Mouse (Mus musculus): ENCODE results near the gene Wwox. TPM values are rescaled to one million over a fixed set of nuclear protein-coding genes. Genes with fewer than 3 reads are reported as not detected.

Gene Wwox
- total RNA-seq, 1 experiment, result 12.5 TPM

- Histone ChIP-seq H3K27ac (ENCODE audit: insufficient read depth, low read depth, low read length, poor library complexity, severe bottlenecking) (no peak overlapping the region), H3K9ac (ENCODE audit: insufficient read depth, low read depth, low read length, poor library complexity, severe bottlenecking) (no peak overlapping the region), H3K4me1 (ENCODE audit: control insufficient read depth in 2 of 2, insufficient read depth in 2 of 2, low read length in 2 of 2, poor library complexity in 1 of 2) (no peaks in the 10 kb centered on the region), H3K9me3 (ENCODE audit: control insufficient read depth, insufficient read depth, low read depth, low read length) (no peaks in the 10 kb centered on the region), H3K4me3 (ENCODE audit: insufficient read depth in 1 of 2, low read depth in 1 of 2, low read length in 2 of 2, poor library complexity in 1 of 2, severe bottlenecking in 1 of 2) (no peak overlapping the region), H3K36me3 (ENCODE audit: control insufficient read depth, insufficient read depth, low read length, poor library complexity, severe bottlenecking) (no peaks in the 10 kb centered on the region)
- in situ Hi-C loops (cut with MboI; ENCODE audit: low sequenced_read_pairs in 2 of 2, unreplicated experiment in 2 of 2), result no loop called here
- no peak for TF ChIP-seq MAFK (IDR thresholded peaks at IDR 0.05; ENCODE audit: insufficient read depth, low read depth, low read length)
- TF ChIP-seq ZC3H11A (IDR thresholded peaks at IDR 0.05; ENCODE audit: borderline replicate concordance, low read depth, low read length), result no peak
- TF ChIP-seq CHD2 (IDR thresholded peaks at IDR 0.05; ENCODE audit: low read depth, low read length), result no peak
- TF ChIP-seq HCFC1 (IDR thresholded peaks at IDR 0.05; ENCODE audit: borderline replicate concordance, insufficient read depth, low read length), result no peak
- TF ChIP-seq ZNF384 (IDR thresholded peaks at IDR 0.05; ENCODE audit: low read depth, low read length), result no peak
- DNase-seq (ENCODE audit: low read depth, low spot score), result no peak
Measured at GRCm38 (mm10) chr8:114891252-114891651, 451.8 kb downstream of the Wwox start.

- in situ Hi-C loops (cut with MboI; ENCODE audit: low sequenced_read_pairs in 2 of 2, unreplicated experiment in 2 of 2), result no loop called here
- Histone ChIP-seq H3K36me3 (ENCODE audit: control insufficient read depth, insufficient read depth, low read length, poor library complexity, severe bottlenecking) (no peaks in the 10 kb centered on the region), H3K4me1 (ENCODE audit: control insufficient read depth in 2 of 2, insufficient read depth in 2 of 2, low read length in 2 of 2, poor library complexity in 1 of 2) (no peaks in the 10 kb centered on the region), H3K9me3 (ENCODE audit: control insufficient read depth, insufficient read depth, low read depth, low read length) (no peaks in the 10 kb centered on the region), H3K9ac (ENCODE audit: insufficient read depth, low read depth, low read length, poor library complexity, severe bottlenecking) (no peak overlapping the region), H3K4me3 (ENCODE audit: insufficient read depth in 1 of 2, low read depth in 1 of 2, low read length in 2 of 2, poor library complexity in 1 of 2, severe bottlenecking in 1 of 2) (no peak overlapping the region), H3K27ac (ENCODE audit: insufficient read depth, low read depth, low read length, poor library complexity, severe bottlenecking) (no peak overlapping the region)
- TF ChIP-seq CHD2 (IDR thresholded peaks at IDR 0.05; ENCODE audit: low read depth, low read length) (no peak), ZC3H11A (IDR thresholded peaks at IDR 0.05; ENCODE audit: borderline replicate concordance, low read depth, low read length) (no peak), HCFC1 (IDR thresholded peaks at IDR 0.05; ENCODE audit: borderline replicate concordance, insufficient read depth, low read length) (no peak), MAFK (IDR thresholded peaks at IDR 0.05; ENCODE audit: insufficient read depth, low read depth, low read length) (no peak), ZNF384 (IDR thresholded peaks at IDR 0.05; ENCODE audit: low read depth, low read length) (no peak)
- DNase-seq (ENCODE audit: low read depth, low spot score), result no peak
Measured at GRCm38 (mm10) chr8:114897432-114897831, 458.0 kb downstream of the Wwox start.

DNA sequence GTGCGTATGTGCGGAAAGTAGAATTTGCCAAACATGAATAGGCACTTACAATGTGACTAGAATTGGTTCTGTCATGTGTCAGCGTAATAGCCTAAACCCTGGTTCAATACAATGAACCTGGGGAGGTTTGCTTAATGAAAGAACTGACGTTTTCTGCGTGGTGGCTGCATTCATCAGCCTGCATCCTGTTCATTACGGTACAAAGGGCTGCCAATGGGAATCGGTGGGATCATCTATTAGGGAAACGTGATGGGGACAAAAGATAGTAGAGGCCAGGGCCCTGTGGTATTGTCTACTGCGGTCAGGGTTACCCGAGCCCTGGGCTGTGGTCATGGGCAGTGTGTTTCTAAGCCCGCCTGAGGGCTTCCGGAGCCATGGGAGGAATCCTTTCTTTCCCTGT is 459.7 kb downstream of the Wwox start:
- Histone ChIP-seq H3K9me3 (ENCODE audit: control insufficient read depth, insufficient read depth, low read depth, low read length) (no peaks in the 10 kb centered on the region), H3K36me3 (ENCODE audit: control insufficient read depth, insufficient read depth, low read length, poor library complexity, severe bottlenecking) (no peaks in the 10 kb centered on the region), H3K27ac (ENCODE audit: insufficient read depth, low read depth, low read length, poor library complexity, severe bottlenecking) (no peak overlapping the region), H3K9ac (ENCODE audit: insufficient read depth, low read depth, low read length, poor library complexity, severe bottlenecking) (no peak overlapping the region), H3K4me3 (ENCODE audit: insufficient read depth in 1 of 2, low read depth in 1 of 2, low read length in 2 of 2, poor library complexity in 1 of 2, severe bottlenecking in 1 of 2) (no peak overlapping the region), H3K4me1 (ENCODE audit: control insufficient read depth in 2 of 2, insufficient read depth in 2 of 2, low read length in 2 of 2, poor library complexity in 1 of 2) (no peaks in the 10 kb centered on the region)
- TF ChIP-seq ZC3H11A (IDR thresholded peaks at IDR 0.05; ENCODE audit: borderline replicate concordance, low read depth, low read length), result no peak
- no peak for TF ChIP-seq CHD2 (IDR thresholded peaks at IDR 0.05; ENCODE audit: low read depth, low read length)
- DNase-seq (ENCODE audit: low read depth, low spot score), result no peak
- in situ Hi-C loops (cut with MboI; ENCODE audit: low sequenced_read_pairs in 2 of 2, unreplicated experiment in 2 of 2), result no loop called here

GRCm38 (mm10) chr8:114902584-114902983 is 463.1 kb downstream of the Wwox start:
- TF ChIP-seq MAFK (IDR thresholded peaks at IDR 0.05; ENCODE audit: insufficient read depth, low read depth, low read length) (no peak), HCFC1 (IDR thresholded peaks at IDR 0.05; ENCODE audit: borderline replicate concordance, insufficient read depth, low read length) (no peak), CHD2 (IDR thresholded peaks at IDR 0.05; ENCODE audit: low read depth, low read length) (no peak), ZNF384 (IDR thresholded peaks at IDR 0.05; ENCODE audit: low read depth, low read length) (no peak), ZC3H11A (IDR thresholded peaks at IDR 0.05; ENCODE audit: borderline replicate concordance, low read depth, low read length) (no peak)
- H3K4me3 ChIP-seq (ENCODE audit: insufficient read depth in 1 of 2, low read depth in 1 of 2, low read length in 2 of 2, poor library complexity in 1 of 2, severe bottlenecking in 1 of 2), result no peak overlapping the region
- H3K9ac ChIP-seq (ENCODE audit: insufficient read depth, low read depth, low read length, poor library complexity, severe bottlenecking), result no peak overlapping the region
- H3K36me3 ChIP-seq (ENCODE audit: control insufficient read depth, insufficient read depth, low read length, poor library complexity, severe bottlenecking), result no peaks in the 10 kb centered on the region
- H3K9me3 ChIP-seq (ENCODE audit: control insufficient read depth, insufficient read depth, low read depth, low read length), result no peaks in the 10 kb centered on the region
- DNase-seq (ENCODE audit: low read depth, low spot score), result no peak
- H3K4me1 ChIP-seq (ENCODE audit: control insufficient read depth in 2 of 2, insufficient read depth in 2 of 2, low read length in 2 of 2, poor library complexity in 1 of 2), result no peaks in the 10 kb centered on the region
- H3K27ac ChIP-seq (ENCODE audit: insufficient read depth, low read depth, low read length, poor library complexity, severe bottlenecking), result no peak overlapping the region
- in situ Hi-C loops (cut with MboI; ENCODE audit: low sequenced_read_pairs in 2 of 2, unreplicated experiment in 2 of 2), result no loop called here

DNA sequence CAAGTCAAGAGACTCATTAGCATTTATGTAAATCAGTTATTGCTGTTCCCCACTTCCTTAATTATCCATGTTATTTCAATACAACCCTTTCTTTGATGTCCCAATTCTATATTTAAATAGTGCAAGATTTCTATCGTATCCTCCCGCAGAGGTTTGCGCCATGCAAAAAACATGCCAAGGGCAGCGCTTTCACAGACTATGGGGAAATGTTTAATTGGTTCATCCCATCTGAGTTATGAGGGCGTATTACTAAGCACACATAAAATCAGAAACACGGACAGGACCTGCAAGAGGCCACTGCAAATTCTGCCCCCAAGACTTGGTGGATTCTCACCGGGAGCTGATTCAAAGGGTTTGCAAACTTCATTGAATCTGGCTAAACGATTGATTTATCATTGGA is 468.6 kb downstream of the Wwox start:
- in situ Hi-C loops (cut with MboI; ENCODE audit: low sequenced_read_pairs in 2 of 2, unreplicated experiment in 2 of 2), result no loop called here
- H3K4me3 ChIP-seq (ENCODE audit: insufficient read depth in 1 of 2, low read depth in 1 of 2, low read length in 2 of 2, poor library complexity in 1 of 2, severe bottlenecking in 1 of 2), result no peak overlapping the region
- H3K27ac ChIP-seq (ENCODE audit: insufficient read depth, low read depth, low read length, poor library complexity, severe bottlenecking), result no peak overlapping the region
- no peak overlapping the region for H3K9ac ChIP-seq (ENCODE audit: insufficient read depth, low read depth, low read length, poor library complexity, severe bottlenecking)
- H3K4me1 ChIP-seq (ENCODE audit: control insufficient read depth in 2 of 2, insufficient read depth in 2 of 2, low read length in 2 of 2, poor library complexity in 1 of 2), result no peaks in the 10 kb centered on the region
- no peaks in the 10 kb centered on the region for H3K36me3 ChIP-seq (ENCODE audit: control insufficient read depth, insufficient read depth, low read length, poor library complexity, severe bottlenecking)
- DNase-seq (ENCODE audit: low read depth, low spot score), result no peak
- H3K9me3 ChIP-seq (ENCODE audit: control insufficient read depth, insufficient read depth, low read depth, low read length), result no peaks in the 10 kb centered on the region
- TF ChIP-seq CHD2 (IDR thresholded peaks at IDR 0.05; ENCODE audit: low read depth, low read length), result no peak
- no peak for TF ChIP-seq HCFC1 (IDR thresholded peaks at IDR 0.05; ENCODE audit: borderline replicate concordance, insufficient read depth, low read length)
- no peak for TF ChIP-seq ZC3H11A (IDR thresholded peaks at IDR 0.05; ENCODE audit: borderline replicate concordance, low read depth, low read length)
- TF ChIP-seq ZNF384 (IDR thresholded peaks at IDR 0.05; ENCODE audit: low read depth, low read length), result no peak
- no peak for TF ChIP-seq MAFK (IDR thresholded peaks at IDR 0.05; ENCODE audit: insufficient read depth, low read depth, low read length)

Measured in ES-E14 (cell line).